Mouse (Mus musculus) c-Kit-positive CD71-positive TER-119-positive erythroid progenitor cells, embryonic 14.5 days (primary cell): ENCODE measurements at regions not wholly inside any gene's neighbourhood (a gene's known extent, or its start where the extent isn't known, plus 50 kb on each side); places are given as distances from the start of the nearest gene placed in this dataset.

Experiments
- DNase-seq: peaks from one replicate; pipeline ENCODE4 v3.0.0-alpha.2; 2013; ENCODE audit warnings: low spot score

DNA sequence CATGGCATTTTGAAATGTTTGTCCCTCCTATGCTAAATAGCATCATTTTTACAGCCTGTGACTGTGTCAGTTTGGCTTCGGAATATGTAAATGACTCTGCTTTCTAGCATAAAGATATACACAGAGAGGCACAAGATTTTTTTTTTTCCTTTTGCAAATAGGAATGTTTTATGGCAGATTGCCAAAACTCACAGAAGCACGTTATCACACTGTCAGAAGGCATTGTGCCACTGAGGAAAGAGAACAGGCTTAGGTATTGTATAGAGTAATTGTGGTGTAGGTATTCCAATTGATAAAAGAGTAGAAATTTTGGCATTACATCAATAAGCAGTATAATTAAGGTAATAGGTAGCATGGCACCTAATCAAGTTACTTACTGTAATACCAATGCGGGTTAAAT lies 988.5 kb upstream of the Tenm2 start:
- no peak for DNase-seq

DNA sequence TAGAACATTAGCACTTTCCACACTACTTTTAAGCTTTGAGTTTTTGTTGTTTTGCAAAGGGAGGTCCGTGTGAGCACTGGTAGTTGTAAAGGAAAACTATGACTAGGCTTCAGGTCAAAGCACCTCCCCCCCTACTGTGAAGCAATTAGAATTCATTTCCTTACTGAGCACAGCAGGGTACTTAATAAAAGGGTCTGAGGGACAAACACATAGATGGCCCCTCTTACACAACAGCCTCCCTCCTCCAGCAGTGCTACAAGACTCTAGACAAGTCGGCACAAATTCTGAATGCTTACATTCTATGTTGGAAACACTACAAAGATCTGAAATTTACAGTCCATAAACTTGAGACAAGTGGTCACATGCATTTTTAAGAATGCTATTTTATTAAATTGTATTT lies 967.6 kb upstream of the Tenm2 start:
- no peak for DNase-seq

DNA sequence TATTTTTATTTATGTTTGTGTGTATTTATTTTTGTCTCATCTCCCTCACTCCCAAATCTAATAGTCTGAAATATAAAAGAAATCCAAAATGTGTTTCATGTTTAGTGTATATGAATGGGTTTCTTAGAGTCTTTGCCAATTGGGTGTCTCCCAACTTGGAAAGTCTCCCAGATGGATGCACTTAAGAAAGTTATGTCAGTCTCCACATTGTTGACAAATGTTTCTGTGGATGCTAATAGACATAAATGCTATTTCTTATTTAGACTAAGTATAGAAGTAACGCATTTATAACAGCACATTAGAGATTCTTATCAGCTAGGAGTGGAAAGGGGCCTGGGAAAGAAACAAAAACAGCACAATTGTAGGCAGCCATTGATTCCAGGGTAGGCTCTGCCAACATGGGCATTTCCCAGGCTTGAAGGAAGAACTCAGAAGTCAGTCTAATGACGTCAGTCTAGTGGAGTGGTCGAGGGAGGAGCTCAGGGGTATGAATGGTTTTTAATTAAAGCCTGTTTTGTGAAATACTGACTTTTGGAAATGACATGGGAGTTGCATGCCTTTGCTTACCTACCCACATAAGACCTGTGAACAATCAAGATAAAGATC lies 965.5 kb upstream of the Tenm2 start:
- no peak for DNase-seq

DNA sequence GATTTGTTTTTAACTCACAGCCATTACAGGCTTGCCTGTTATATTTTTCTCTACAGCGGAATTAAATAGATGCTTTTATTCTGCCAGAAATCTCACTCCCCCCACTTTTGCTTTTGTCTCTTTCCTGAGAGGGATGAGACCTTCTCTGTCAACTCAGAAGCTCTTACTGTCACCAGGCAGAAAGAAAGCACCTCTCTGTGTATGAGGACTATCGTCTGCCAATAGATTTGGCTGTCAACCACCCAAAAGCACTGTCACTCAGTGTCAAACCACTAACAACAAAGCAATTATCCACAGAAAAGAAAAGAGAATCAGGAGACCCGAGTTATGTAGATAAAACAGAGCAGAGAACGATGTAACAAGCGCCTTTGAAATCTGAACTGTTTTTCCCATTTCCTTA lies 958.0 kb upstream of the Tenm2 start:
- DNase-seq = no peak

DNA sequence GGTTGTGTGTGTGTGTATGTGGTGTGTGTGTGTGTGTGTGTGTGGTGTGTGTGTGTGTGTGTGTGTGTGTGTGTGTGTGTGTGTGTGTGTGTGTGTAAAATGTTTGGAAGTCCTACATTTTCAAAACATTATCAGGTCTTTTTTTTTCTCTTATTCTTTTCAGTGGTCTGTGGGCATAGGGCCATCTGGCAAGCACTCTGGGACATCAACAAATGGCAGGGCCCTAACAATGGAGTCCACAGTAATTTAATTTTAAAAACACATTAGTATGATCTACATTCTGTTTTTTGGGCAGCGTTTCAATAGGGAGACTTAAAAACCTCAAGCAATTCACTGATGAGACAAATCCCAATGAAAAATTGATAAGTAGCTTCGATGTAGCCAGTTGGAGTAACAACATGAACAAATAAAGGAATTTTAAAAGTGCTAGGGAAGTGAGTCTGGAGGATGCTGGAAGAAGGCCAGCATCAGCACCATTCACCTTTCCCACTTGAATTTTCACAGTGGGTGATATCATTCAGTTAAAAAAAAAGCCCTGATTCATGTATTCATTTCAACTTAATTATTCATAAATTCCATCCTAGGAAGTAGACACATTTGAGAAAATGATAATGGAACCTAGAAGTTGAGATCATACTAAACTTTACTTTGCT lies 956.3 kb upstream of the Tenm2 start:
- DNase-seq = no peak

DNA sequence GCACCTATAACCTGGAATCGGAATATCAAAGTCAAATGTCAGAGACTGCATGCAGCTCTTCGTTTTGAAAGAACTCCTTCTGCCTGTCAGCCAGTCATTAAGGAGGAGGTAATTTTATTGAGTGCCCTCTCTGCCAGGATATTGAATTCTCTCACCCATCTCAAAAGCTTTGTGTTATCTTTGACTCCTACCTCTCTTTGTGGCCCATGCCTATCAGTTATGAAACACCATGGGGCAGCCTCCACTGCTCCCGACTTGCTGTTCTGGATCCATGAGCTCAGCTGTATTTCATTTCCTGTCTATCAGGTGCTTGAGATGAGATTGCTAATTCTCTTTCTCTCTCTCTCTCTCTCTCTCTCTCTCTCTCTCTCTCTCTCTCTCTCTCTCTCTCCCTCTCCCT lies 955.7 kb upstream of the Tenm2 start:
- DNase-seq = no peak

DNA sequence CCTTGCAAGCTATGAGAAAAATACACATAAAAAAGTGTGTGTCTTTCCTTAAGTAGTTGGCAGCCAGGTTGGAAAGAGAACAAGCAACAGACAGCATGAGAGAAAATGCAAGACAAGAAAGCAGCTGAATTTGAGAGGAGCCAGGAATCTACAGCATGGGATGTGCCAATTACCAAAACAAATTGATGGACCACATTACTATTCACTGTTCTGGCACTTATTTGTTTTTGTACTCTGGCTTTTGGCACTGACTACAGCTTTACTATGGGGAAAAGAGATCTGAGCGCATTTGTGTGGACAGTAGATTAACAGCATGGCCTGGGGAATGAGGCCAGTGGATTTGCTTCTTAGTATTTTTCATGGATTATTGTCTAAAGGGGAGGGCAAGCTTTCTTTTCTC lies 935.0 kb upstream of the Tenm2 start:
- DNase-seq = no peak

DNA sequence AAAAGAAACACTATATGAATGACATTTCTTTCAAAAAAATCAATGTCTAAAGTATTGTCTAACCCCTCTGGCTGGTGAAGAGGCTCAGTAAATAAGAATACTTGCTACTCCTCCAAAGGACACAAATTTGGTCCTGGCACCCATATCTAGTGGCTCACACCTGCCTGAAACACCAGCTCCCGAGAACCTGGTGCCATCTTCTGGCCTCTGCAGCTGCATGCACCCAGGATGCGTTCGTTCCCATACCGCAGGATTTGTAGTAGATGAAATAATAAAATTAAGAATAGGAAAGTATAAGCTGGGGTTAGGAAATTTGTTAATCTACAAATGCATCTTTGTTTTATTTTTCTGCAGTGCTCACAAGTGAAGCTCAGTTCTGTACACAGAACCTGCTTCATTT lies 922.5 kb upstream of the Tenm2 start:
- no peak for DNase-seq

DNA sequence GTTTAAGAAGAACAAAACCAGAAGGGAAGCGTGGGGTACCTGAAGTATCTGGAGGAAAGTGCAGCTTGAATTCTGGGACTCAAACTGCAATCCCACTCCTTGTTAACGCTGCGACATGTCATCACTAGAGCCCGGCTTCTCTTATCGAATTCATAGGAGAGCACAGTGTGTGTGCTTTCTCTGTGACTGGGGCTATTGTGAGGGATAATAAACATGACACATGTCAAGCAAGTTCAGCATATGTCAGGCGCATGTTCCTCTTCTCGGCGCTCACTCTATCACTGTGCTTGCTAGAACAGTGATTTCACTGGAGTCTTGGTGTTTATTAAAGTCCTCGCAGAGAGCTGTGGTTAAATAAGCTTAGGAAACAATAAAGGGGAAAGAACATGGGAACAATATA lies 921.2 kb upstream of the Tenm2 start:
- no peak for DNase-seq

DNA sequence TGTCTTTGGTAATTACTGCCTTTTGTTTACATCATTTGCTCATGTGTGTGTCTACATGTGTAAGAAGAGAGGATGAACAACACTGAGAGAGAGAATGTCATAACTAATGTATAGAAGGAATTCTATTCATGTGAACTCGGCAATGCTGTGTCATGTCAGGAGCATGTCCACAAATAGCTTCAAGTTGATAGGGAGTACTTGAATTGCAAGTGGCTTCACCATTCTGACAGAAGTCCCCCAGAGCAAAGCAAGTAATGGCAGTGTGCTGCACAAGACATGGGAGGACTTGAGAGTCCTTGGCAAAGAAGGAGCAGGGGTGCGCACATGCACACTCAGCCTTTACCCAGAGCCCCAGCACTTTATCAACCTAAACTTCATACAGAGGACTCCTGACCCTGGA lies 919.9 kb upstream of the Tenm2 start:
- no peak for DNase-seq

DNA sequence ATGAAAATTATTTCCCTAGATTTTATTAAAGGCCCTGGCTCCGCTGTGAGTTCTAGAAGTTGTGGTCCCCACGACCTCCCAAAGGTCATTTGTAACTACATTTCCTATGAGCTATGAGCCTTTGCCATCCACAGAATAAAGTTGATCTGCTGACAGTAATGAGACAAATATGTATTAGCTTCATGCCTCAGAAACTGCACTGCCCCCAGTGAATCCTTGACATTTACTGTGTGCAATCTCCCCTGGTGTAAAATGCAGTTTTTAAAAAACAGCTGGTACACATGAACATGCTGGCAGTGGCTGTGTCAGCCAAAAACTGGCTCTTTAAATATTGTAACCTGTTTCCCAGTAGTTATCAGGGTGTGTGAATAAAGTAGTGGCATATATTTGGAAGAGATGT lies 907.7 kb upstream of the Tenm2 start:
- DNase-seq = no peak

DNA sequence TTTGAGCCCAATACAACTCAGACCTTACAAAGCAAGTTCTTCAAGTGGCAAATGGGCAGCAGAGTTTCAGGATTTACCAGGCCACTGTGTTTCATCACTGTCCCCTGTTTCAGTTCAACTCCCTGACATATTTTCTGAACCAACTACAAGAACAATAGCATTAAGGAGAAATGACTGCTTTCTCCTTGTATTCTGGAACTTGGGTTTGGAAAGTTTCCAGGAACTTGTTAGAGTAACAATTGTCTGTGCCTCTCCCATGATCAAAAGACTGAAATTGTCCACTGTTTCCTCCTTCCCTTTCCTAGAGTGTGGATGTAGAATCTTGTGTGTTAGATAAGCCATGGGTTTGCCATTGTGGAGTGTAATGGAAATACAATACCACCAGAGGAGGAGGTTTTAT lies 893.1 kb upstream of the Tenm2 start:
- no peak for DNase-seq

DNA sequence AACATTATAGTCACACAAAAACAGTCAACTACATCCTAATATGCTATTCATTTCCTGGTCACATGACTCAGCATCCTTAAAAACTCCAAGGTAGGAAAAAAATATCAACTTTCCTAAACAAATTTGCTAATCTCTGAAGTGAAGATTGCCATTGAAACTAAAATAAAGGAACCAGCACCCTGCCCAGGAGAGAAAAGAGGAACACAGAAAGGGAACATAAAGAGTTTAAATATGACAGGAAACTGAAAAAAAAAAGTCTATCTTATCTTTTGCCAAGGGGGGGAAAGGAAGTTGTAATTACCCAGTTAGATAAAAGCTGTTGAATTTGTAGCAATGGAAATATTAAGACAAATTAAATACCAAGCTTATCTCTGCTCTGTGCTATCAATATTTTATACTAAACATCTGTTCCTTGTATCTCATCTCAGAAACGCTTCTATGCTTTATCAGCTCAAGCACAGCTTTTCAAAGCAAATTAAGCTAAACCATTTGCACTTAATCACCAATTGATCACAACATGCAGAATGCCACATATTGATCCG lies 888.1 kb upstream of the Tenm2 start:
- no peak for DNase-seq

DNA sequence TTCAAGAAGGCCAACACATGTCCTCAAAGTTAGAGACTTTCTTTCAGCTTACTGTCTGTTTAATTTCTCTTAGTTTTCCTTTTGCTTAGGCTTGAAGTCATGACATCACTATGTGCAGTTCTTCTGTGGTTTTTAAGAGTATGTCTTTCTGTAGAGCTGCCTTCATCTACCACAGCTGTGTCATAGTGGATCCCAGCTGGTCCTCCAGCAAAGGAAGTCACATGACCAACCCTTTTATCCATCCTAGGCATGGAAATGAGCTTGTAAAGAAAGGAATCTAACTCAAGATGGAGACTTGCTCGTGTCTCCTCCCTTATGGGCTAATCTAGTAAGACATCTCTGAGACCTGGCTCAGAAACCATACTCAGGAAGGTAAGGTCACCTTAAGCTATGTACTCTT lies 886.7 kb upstream of the Tenm2 start:
- no peak for DNase-seq

DNA sequence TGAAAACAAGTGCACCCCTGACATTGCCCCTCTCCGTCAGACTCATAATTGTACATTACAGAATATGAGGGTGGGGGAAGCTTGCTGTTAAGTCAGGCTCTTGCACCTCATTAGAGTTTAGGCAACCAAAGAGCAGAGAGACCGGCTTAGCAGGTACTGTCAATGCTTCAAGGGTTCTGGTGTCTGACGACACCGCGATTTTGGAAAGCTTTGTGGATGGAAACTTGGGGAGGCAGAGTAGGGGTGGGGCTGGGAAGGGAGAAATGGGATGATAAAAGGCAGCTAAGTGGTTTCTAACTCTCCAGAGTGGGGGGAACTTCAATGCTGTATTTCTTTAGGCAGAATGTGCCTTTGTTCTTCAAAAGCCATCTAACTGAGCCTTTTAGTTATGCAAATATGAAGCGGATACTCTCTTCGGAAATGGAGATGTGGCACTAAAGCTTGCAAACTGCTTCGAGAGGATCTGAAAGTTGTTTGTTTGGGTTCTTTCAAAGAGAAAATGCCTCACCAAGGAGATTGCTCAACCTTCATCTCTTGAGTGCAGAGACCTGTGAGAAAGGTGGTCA lies 885.4 kb upstream of the Tenm2 start:
- no peak for DNase-seq

DNA sequence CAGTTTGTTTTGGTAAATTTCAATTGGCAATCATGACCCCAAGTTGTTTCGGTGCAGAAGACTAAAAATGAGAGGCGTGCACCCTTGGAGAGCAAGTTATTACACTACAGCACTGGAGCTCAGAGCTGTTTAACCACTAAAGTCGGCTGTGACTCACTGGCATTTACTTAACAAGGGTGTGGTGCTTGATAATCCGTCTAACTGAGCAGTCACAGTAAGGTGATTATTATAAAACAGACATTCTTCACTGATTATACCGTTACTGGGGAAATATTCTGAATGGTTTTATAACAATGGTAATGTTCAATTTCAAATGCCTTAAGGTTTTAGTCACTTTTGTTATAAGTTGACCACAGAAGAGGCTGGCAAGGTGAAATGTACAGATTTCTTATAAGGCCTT lies 882.0 kb upstream of the Tenm2 start:
- DNase-seq = no peak

DNA sequence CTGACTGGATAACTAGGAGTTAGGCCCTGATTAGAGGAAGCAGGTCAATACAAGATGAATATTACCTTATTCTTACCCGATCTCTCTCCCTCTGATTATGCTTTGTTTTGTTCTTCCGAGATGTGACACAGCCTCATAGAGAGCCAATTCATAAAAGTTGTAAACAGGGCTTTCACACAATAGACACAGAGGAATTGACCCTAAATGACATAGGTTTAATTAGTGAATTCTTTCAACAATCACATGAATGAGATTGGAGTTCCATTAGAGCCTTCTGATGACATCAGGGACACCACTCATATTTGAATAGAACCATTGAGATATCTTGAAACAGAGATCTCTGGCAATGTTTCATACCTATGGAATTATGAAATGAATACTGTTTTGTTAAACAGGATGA lies 856.4 kb upstream of the Tenm2 start:
- no peak for DNase-seq

DNA sequence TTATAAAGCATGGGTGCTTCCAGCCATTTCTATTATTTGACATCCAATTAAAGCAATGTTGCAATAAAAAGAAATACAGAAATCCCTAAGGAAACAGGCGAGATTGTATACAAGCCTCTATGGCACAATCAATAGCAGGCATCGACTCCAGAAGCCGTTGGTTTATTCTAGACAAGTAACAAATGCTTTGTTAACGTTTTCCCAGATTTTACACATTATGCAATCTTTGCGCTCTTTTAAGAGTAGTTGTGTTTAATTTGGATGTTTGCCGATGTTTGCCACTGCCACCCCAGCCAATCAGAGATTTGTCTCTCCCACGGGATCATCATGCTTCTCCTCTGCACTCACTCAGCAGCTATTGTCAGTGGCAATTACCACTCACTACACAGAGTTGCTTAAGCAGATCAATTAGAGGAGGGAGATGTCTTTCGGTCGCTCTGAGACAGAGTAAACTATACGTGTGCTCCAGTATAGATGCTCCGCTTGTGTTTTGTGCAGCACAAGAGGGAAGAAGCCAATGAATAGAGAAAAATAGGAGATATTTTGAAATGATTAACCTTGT lies 839.5 kb upstream of the Tenm2 start:
- no peak for DNase-seq

DNA sequence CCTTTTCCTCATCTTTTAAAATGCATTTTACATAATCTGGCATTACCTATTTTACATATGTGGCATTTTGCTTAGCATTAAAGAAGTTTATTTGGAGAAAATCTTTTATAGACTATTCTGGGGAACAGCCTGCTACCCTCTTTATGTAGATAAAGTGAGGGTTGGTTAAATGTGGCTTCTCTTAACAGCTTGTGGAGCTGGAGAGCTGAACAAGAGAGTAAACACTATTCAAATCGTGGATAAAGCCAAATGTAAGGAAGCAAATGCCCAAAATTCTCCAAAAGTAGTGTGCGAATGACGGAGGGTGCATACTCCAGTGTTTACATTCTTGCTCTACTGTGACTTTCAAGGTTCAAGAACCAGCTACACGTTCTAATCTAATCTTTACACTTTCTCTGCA lies 833.9 kb upstream of the Tenm2 start:
- no peak for DNase-seq

DNA sequence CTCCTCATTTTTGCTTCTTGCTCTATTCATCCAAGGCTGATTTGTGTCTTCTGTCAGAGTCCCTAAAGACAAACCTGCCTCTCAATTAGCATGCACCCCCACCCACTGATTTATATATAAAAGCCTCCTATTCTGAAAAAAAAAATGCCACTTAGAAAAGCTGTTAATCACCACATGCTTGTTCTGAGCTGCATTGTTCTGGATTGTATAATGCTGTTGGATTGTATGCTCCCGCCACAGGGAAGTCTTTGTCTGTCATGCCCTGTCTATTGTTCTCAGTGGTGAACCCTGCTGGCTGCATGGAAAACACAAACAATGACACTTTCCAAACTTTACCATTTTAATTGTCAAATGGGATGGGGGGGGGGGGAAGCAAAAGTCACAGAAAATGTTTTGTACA lies 831.9 kb upstream of the Tenm2 start:
- DNase-seq = no peak

DNA sequence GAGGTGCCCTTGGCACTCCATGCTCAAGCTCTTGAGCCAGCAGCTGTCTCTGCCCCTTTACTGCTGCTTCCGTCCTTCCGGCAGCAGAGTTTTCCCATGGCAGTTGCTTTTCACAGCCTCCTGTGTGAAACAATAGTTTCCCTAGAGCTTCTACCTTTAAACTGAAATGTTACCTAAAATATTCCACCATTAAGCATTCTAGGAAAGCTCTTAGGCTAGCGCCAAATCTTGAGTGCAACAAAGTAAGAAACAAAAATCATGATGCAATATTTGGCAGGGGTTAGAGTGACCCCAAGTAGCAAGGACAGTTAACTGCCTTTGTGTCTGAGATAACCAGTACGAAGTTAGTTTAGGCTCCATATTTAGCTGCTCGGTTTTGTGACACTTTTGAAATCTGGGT lies 830.3 kb upstream of the Tenm2 start:
- DNase-seq = no peak

DNA sequence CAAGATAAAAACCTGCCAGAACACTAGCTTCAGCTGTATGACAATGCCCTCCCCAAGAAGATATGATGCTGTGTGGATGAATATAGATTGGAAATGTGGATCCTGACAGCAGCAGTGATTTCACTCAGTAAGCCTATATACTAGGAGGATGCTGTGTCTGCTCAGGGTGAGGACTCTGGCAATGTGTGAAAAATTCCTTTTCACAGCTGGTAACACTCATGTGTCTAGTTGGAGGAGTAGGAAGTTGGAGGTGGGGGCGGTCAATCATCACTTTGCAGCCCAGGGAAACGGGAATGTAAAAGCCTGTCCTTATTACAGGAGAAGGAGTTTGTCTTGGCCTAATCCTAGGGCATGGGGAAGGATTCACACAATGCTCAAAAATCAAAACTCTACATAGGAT lies 824.3 kb upstream of the Tenm2 start:
- DNase-seq = no peak

DNA sequence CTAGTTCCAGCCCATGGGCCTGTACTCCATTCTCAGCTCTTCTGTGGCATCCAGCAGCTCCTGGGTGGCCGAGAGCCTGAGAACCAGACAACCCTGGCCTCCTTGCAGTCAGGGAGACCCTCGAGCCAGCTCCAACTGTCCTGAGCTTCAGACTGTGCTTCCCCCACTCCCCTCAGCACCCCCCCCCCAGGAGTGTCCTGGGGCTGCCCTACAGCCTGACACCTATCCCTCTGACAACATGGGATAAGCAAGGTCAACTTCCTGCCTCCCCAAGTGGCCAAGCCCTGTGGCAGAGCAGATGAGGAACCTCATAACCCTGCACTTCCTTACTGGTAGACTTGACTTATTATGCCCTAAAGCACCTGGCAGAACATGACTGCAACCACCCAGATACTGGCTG lies 823.1 kb upstream of the Tenm2 start:
- DNase-seq = no peak

DNA sequence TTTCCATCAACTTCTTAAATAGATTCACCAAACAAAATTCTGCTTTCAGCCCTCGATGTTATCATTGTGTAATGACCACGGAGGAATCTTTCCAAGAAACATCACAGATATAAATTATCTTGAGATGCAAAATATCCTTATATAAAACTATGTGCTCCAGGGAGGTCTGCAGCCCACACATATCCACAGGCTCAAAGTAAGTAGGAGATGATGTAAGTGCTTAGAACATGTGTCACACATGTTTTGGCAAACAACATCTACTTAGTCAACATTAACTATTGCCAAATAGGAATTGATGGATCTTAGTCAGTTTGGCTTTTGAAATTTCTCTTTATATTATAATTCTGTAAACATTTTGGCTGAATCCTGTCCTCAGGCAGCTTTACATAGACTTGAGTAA lies 800.8 kb upstream of the Tenm2 start:
- DNase-seq = no peak
